Mouse (Mus musculus): Measurements from ENCODE around the gene C3. TPM values are rescaled to one million over a fixed set of nuclear protein-coding genes. Genes with fewer than 3 reads are reported as not detected.

Gene C3
- total and polyA plus RNA-seq, 3 experiments = 91.5 to 119 (median 91.6) TPM

GRCm38 (mm10) chr17:57201841-57202724 is 25.9 kb downstream of the C3 start:
- TF ChIP-seq EP300 (IDR thresholded peaks at IDR 0.05; ENCODE audit: insufficient read depth, low read depth, low read length) = no peak
- TF ChIP-seq POLR2A (IDR thresholded peaks at IDR 0.05; ENCODE audit: insufficient read depth, low read depth, low read length) = no peak
- no peak for TF ChIP-seq CTCF (IDR thresholded peaks at IDR 0.05)
- H3K36me3 ChIP-seq (ENCODE audit: control insufficient read depth, insufficient read depth, low read length) = no peaks in the 10 kb centered on the region
- 69% methylated on average over 10 of the region's 10 CpGs for WGBS
- no peak overlapping the region for H3K27ac ChIP-seq
- no peaks in the 10 kb centered on the region for H3K4me1 ChIP-seq (ENCODE audit: control insufficient read depth, insufficient read depth, low read length)
- DNase-seq = no peak
- no peak overlapping the region for H3K9ac ChIP-seq (ENCODE audit: low read depth, low read length)
- no peaks in the 10 kb centered on the region for H3K27me3 ChIP-seq (ENCODE audit: control insufficient read depth, insufficient read depth, low read length)
- no peak overlapping the region for H3K4me3 ChIP-seq
- intact Hi-C loops (cut with DNase I) = no loop called here
- no peaks in the 10 kb centered on the region for H3K79me2 ChIP-seq (replicated peaks; ENCODE audit: control insufficient read depth, insufficient read depth, low read length)

- Histone ChIP-seq H3K79me2 (replicated peaks; ENCODE audit: control insufficient read depth, insufficient read depth, low read length) (no peaks in the 10 kb centered on the region), H3K4me3 (no peak overlapping the region), H3K27ac (no peak overlapping the region), H3K9ac (ENCODE audit: low read depth, low read length) (no peak overlapping the region), H3K36me3 (ENCODE audit: control insufficient read depth, insufficient read depth, low read length) (no peaks in the 10 kb centered on the region), H3K27me3 (ENCODE audit: control insufficient read depth, insufficient read depth, low read length) (no peaks in the 10 kb centered on the region), H3K4me1 (ENCODE audit: control insufficient read depth, insufficient read depth, low read length) (no peaks in the 10 kb centered on the region)
- TF ChIP-seq CTCF (IDR thresholded peaks at IDR 0.05) = no peak
- TF ChIP-seq EP300 (IDR thresholded peaks at IDR 0.05; ENCODE audit: insufficient read depth, low read depth, low read length) = no peak
- intact Hi-C loops (cut with DNase I) = no loop called here
- no peak for DNase-seq
- WGBS = 40% methylated on average over 3 of the region's 3 CpGs
These were observed 29.7 kb downstream of the C3 start for GRCm38 (mm10) chr17:57198252-57198651.

GRCm38 (mm10) chr17:57195326-57196010 is 32.5 kb downstream of the C3 start:
- Histone ChIP-seq H3K27ac (no peak overlapping the region), H3K79me2 (replicated peaks; ENCODE audit: control insufficient read depth, insufficient read depth, low read length) (no peaks in the 10 kb centered on the region), H3K4me1 (ENCODE audit: control insufficient read depth, insufficient read depth, low read length) (no peaks in the 10 kb centered on the region), H3K9ac (ENCODE audit: low read depth, low read length) (no peak overlapping the region), H3K4me3 (no peak overlapping the region), H3K27me3 (ENCODE audit: control insufficient read depth, insufficient read depth, low read length) (no peaks in the 10 kb centered on the region), H3K36me3 (ENCODE audit: control insufficient read depth, insufficient read depth, low read length) (no peaks in the 10 kb centered on the region)
- WGBS = 72% methylated on average over 8 of the region's 8 CpGs
- TF ChIP-seq CTCF (IDR thresholded peaks at IDR 0.05) (no peak), EP300 (IDR thresholded peaks at IDR 0.05; ENCODE audit: insufficient read depth, low read depth, low read length) (no peak), POLR2A (IDR thresholded peaks at IDR 0.05; ENCODE audit: insufficient read depth, low read depth, low read length) (no peak)
- intact Hi-C loops (cut with DNase I) = no loop called here
- no peak for DNase-seq

- H3K36me3 ChIP-seq (ENCODE audit: control insufficient read depth, insufficient read depth, low read length) = no peaks in the 10 kb centered on the region
- DNase-seq = no peak
- H3K27me3 ChIP-seq (ENCODE audit: control insufficient read depth, insufficient read depth, low read length) = no peaks in the 10 kb centered on the region
- H3K4me1 ChIP-seq (ENCODE audit: control insufficient read depth, insufficient read depth, low read length) = no peaks in the 10 kb centered on the region
- WGBS = 65% methylated on average over 3 of the region's 3 CpGs
- H3K27ac ChIP-seq = no peak overlapping the region
- no peaks in the 10 kb centered on the region for H3K79me2 ChIP-seq (replicated peaks; ENCODE audit: control insufficient read depth, insufficient read depth, low read length)
- H3K9ac ChIP-seq (ENCODE audit: low read depth, low read length) = no peak overlapping the region
- no peak overlapping the region for H3K4me3 ChIP-seq
- intact Hi-C loops (cut with DNase I) = no loop called here
- TF ChIP-seq EP300 (IDR thresholded peaks at IDR 0.05; ENCODE audit: insufficient read depth, low read depth, low read length) = no peak
- TF ChIP-seq POLR2A (IDR thresholded peaks at IDR 0.05; ENCODE audit: insufficient read depth, low read depth, low read length) = no peak
- TF ChIP-seq CTCF (IDR thresholded peaks at IDR 0.05) = no peak
These were observed 33.2 kb downstream of the C3 start for GRCm38 (mm10) chr17:57194771-57195170.

GRCm38 (mm10) chr17:57194041-57194507 is 33.9 kb downstream of the C3 start, which contains the start of gene Tnfsf14:
TSS of gene Tnfsf14 (minus strand) at chr17:57194177.
- no peak within 1 kb of the TSS for H3K4me3 ChIP-seq
- no peaks in the 10 kb centered on the region for H3K4me1 ChIP-seq (ENCODE audit: control insufficient read depth, insufficient read depth, low read length)
- WGBS = 63% methylated on average over 11 of the region's 11 CpGs
- no peak within 1 kb of the TSS for H3K9ac ChIP-seq (ENCODE audit: low read depth, low read length)
- H3K79me2 ChIP-seq (replicated peaks; ENCODE audit: control insufficient read depth, insufficient read depth, low read length) = no peaks in the 10 kb centered on the region
- peak in 1 of 2 experiments; percentile 52 for DNase-seq
- no peaks in the 10 kb centered on the region for H3K27me3 ChIP-seq (ENCODE audit: control insufficient read depth, insufficient read depth, low read length)
- no peaks in the 10 kb centered on the region for H3K36me3 ChIP-seq (ENCODE audit: control insufficient read depth, insufficient read depth, low read length)
- intact Hi-C loops (cut with DNase I) = no loop called here
- H3K27ac ChIP-seq = no peak within 1 kb of the TSS
- TF ChIP-seq CTCF (IDR thresholded peaks at IDR 0.05) (no peak), EP300 (IDR thresholded peaks at IDR 0.05; ENCODE audit: insufficient read depth, low read depth, low read length) (no peak), POLR2A (IDR thresholded peaks at IDR 0.05; ENCODE audit: insufficient read depth, low read depth, low read length) (no peak)

All from heart, adult 2 months (tissue).